ENCODE assay signal across 1 mouse cellular context in the genomic region with DNA sequence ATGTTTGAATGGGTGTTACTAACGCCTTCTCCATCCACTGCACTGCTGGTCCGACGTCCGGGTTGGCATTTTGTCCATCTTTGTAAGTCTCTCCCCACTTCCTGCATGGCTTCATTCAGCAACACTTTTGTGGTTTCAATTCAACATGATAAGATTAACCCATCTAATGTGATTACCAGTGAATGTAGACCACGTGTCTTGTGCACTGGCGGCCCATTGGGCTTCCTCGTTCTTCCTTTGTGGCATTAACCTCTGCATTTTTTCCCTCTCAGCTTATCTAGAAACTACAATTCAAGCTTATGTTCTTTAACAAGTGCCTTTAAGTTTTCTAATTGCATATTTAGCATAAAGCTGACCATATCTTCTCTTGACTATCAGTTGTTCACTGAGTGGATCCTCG.
TF ChIP-seq lines count a peak whose summit lies in the region.

No protein-coding gene starts in this region.

TF ChIP-seq in MEL, 35 proteins besides CTCF, POLR2A, EP300 and RAD21 (continued from another document):
- TF ChIP-seq GABPA (IDR thresholded peaks at IDR 0.05; ENCODE audit: low read depth, low read length), result no peak
- TF ChIP-seq UBTF (IDR thresholded peaks at IDR 0.05; ENCODE audit: borderline replicate concordance, insufficient read depth, low read depth, low read length), result no peak
- TF ChIP-seq KAT2A (conservative IDR thresholded peaks at IDR 0.05; ENCODE audit: low read depth, low read length), result 0 out of 2 replicates have a peak, but pooled peaks have one; percentile 5
- peak; percentile 72 for TF ChIP-seq SIN3A (IDR thresholded peaks at IDR 0.05; ENCODE audit: low read length)
- TF ChIP-seq GATA1 (IDR thresholded peaks at IDR 0.05; ENCODE audit: low read depth, low read length), result peak; percentile 84
- TF ChIP-seq MEF2A (IDR thresholded peaks at IDR 0.05; ENCODE audit: extremely low read depth, insufficient replicate concordance, low read depth, low read length, poor library complexity, severe bottlenecking), result no peak
- TF ChIP-seq MAFK (IDR thresholded peaks at IDR 0.05; ENCODE audit: borderline replicate concordance, low read depth, low read length), result no peak
- TF ChIP-seq ETS1 (IDR thresholded peaks at IDR 0.05; ENCODE audit: low read depth, low read length), result peak; percentile 71
- no peak; the same call in 1 of the 2 replicates for TF ChIP-seq HCFC1 (IDR thresholded peaks at IDR 0.05; ENCODE audit: low read depth, low read length)
- no peak for TF ChIP-seq POLR2AphosphoS5 (IDR thresholded peaks at IDR 0.05; ENCODE audit: borderline replicate concordance, low read depth, low read length)
- TF ChIP-seq SMC3 (IDR thresholded peaks at IDR 0.05; ENCODE audit: low read depth, low read length), result peak; percentile 3
- TF ChIP-seq MAZ (IDR thresholded peaks at IDR 0.05; ENCODE audit: low read depth, low read length), result no peak
- no peak for TF ChIP-seq MYB (IDR thresholded peaks at IDR 0.05; ENCODE audit: low read depth, low read length)
- TF ChIP-seq RCOR1 (IDR thresholded peaks at IDR 0.05; ENCODE audit: low read depth, low read length), result peak; percentile 71
- TF ChIP-seq CHD2 (IDR thresholded peaks at IDR 0.05; ENCODE audit: low read length), result no peak
- TF ChIP-seq ZKSCAN1 (IDR thresholded peaks at IDR 0.05; ENCODE audit: low read depth, low read length), result no peak
- TF ChIP-seq ZMIZ1 (IDR thresholded peaks at IDR 0.05; ENCODE audit: low read depth, low read length), result no peak
- no peak for TF ChIP-seq E2F4 (IDR thresholded peaks at IDR 0.05; ENCODE audit: borderline replicate concordance, low read depth, low read length)
- TF ChIP-seq MAX (IDR thresholded peaks at IDR 0.05; ENCODE audit: low read length), result peak; percentile 98
